Mouse (Mus musculus) macrophage (primary cell): ENCODE data around the gene Rfc5. TPM values are rescaled to one million over a fixed set of nuclear protein-coding genes. Genes with fewer than 3 reads are reported as not detected.
A peak's percentile ranks its signal among the peaks of the same experiment; 100 is the strongest.
"Not testable (repeated sequence)": the region's sequence is repeated elsewhere in the genome, so short reads cannot be mapped to it uniquely, and the experiment has no call there.

Experiments
- H3K27ac ChIP-seq: fragments of 350-480 bp; formaldehyde crosslinking; 2 replicates; pipeline ENCODE4 v1.9.0; 2021
- H3K36me3 ChIP-seq: fragments of 350-480 bp; formaldehyde crosslinking; 2 replicates; pipeline ENCODE4 v1.9.0; 2021; ENCODE audit errors: inconsistent target
- H3K4me3 ChIP-seq: fragments of 350-480 bp; formaldehyde crosslinking; 2 replicates; pipeline ENCODE4 v1.9.0; 2021; ENCODE audit errors: inconsistent target
- H3K79me2 ChIP-seq: fragments of 350-480 bp; formaldehyde crosslinking; 2 replicates; pipeline ENCODE4 v1.9.0; 2021; ENCODE audit errors: inconsistent target
- WGBS: methylation state at CpG from one replicate; pipeline ENCODE4 v1.1.7; 2026; ENCODE audit warnings: inconsistent platforms; ENCODE audit not compliant: missing documents; 5-methylcytosine and 5-hydroxymethylcytosine counted together
- polyA plus RNA-seq: library from polyadenylated mRNA; stranded (reverse); fragments of 250-400 nt; gene quantifications from 3 replicates; pipeline ENCODE4 v1.2.4, GENCODE M21; 2018; ENCODE audit warnings: inconsistent platforms

The Rfc5 gene
- polyA plus RNA-seq, 1 experiment from 2014 or later: 13.0 TPM

DNA sequence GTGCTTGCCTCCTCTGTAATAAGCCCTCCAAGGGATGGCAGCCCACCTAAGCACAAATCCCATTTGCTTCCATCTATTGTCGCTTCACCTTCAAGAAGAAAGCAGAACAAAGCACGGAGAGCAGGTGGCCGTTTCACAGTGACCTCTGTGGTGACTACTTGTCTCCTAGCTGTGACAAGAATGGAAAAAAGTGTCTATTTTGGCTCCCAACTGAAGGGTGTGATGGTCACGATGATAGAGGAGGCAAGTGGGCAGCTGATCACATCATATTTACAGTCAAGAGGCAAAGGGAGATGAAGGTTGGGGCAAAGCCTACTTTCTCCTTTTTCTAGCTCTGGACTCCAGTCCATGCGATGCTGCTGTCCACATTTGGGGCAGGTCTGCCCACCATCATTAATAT, 7.0 kb upstream of the Rfc5 start:
- Histone ChIP-seq H3K36me3 (no peaks in the 10 kb centered on the region), H3K79me2 (no peaks in the 10 kb centered on the region), H3K4me3 (no peak overlapping the region), H3K27ac (no peak overlapping the region)
- 81% methylated on average over 5 of the region's 5 CpGs for WGBS

- 93% methylated on average over 1 of the region's 1 CpGs for WGBS
- Histone ChIP-seq H3K4me3 (no peak overlapping the region), H3K36me3 (no peaks in the 10 kb centered on the region), H3K27ac (no peak overlapping the region), H3K79me2 (no peaks in the 10 kb centered on the region)
Measured at GRCm38 (mm10) chr5:117390895-117391294, 2.0 kb upstream of the Rfc5 start.

DNA sequence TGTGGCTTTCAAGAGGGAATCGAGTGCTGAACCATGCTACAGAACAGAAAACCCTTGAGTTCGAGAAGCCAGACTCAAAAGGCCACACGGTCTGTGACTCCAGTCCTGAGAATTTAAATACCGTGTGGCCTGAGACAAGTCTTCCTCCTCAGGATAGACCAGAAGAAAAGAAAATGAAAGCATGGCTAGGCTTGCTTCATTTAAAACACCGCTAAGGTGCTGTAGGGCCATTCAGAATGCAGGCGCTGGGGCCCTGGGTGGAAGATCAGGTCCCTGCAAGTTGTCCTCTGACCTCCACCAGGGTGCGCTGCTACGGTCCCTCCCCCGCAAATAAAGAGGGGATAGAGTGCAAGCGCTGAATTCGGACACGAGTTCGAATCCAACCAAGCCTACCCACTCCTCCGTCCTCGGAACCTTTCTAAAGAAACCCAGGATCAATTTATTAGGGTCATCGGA, 523 bp downstream of the Rfc5 start:
- WGBS: 4% methylated on average over 16 of the region's 16 CpGs
- Histone ChIP-seq H3K79me2 (no peaks in the 10 kb centered on the region), H3K4me3 (peak overlapping the region; percentile 74), H3K27ac (peak overlapping the region; percentile 42), H3K36me3 (peaks cover 14% of the 10 kb centered on the region; the same call in 1 of the 2 replicates)

DNA sequence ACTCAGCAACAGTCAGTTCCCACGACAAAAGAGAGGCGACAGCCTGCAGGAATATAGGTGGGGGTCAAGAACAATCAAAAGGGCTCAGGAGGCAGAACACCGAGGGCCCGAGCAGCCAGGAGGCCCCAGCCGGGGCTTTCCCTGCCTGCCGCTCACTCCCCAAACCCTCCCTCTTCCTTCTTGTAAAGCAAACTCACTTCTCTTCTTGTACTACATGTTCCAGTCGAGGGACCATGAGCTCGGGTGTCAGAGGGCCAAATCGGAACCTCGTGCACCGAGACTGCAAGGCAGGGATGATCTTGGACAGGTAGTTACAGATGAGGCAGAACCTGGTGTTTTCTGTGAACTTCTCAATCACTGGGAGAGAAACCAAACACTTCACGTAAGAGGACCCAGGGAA, 5.6 kb downstream of the Rfc5 start:
- peaks cover 18% of the 10 kb centered on the region; the same call in 1 of the 2 replicates for H3K79me2 ChIP-seq
- H3K36me3 ChIP-seq: peaks cover 47% of the 10 kb centered on the region
- no peak overlapping the region for H3K27ac ChIP-seq
- H3K4me3 ChIP-seq: no peak overlapping the region
- WGBS: 60% methylated on average over 10 of the region's 12 CpGs

GRCm38 (mm10) chr5:117381785-117382184, 7.1 kb downstream of the Rfc5 start:
- H3K27ac ChIP-seq: no peak overlapping the region
- no peak overlapping the region for H3K4me3 ChIP-seq
- peaks cover 51% of the 10 kb centered on the region for H3K36me3 ChIP-seq
- WGBS: 93% methylated on average over 7 of the region's 7 CpGs
- H3K79me2 ChIP-seq: peaks cover 18% of the 10 kb centered on the region; the same call in 1 of the 2 replicates

DNA sequence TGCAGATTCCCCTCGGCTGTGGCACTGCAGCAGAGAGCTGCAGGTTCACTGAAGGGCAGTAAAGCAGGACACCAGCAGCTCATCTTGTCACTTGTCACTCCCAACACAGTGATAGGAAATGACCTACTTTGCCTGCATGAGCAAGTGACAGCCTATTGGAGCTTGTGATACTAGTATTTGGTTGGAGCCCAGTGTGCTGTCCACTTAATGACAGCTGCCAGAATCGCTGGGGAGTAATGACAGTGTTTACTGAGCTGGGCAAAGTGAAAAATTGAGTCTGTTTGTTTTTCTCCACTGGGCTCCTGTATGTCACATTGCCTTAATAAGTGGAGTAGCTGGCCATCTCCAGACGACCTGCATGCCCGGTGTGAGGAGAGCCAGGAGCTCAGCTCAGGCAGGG, 8.6 kb downstream of the Rfc5 start:
- Histone ChIP-seq H3K27ac (no peak overlapping the region), H3K4me3 (no peak overlapping the region), H3K36me3 (peaks cover 64% of the 10 kb centered on the region), H3K79me2 (peaks cover 32% of the 10 kb centered on the region; the same call in 1 of the 2 replicates)
- WGBS: 95% methylated on average over 4 of the region's 4 CpGs

DNA sequence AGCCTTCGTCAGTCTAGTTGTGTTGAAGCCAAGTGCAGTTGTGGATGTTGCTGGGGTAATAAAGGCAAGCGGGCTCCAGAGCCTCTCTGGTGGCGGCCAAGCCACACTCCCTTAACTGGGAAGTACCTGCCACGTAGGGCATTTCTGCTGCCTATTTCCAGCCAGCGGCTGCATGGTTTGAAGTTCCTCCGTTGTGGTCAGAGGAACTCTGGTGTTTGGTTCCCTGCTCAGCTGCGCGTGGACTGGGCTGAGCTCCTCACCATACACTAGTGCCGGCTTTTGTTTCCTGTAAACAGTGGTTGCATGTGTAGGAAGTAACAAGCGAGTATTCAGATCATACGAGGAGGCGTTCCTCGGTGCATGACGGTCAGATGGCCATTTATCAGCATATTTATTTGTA, 11.1 kb downstream of the Rfc5 start:
- H3K36me3 ChIP-seq: peaks cover 54% of the 10 kb centered on the region

DNA sequence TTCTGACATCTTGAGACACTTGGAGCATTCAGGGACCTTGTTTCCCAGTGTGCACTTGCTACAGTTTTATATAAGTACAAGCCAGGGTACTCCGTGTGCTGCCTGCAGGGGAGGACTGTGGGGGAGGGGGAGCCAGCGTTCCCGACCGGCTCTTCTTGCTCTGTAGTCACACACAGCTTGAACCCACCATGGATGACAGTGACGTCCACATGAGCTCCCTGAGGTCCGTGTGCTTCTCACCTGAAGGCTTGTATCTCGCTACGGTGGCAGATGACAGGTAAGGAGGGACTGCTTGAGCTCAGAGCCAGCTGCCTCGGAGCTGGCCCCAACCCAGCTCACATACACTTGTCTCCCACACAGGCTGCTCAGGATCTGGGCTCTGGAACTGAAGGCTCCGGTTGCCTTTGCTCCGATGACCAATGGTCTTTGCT, 12.5 kb downstream of the Rfc5 start:
- peaks cover 57% of the 10 kb centered on the region for H3K36me3 ChIP-seq
- H3K79me2 ChIP-seq: peaks cover 34% of the 10 kb centered on the region; the same call in 1 of the 2 replicates
- no peak overlapping the region for H3K27ac ChIP-seq
- H3K4me3 ChIP-seq: no peak overlapping the region
- WGBS: 90% methylated on average over 11 of the region's 11 CpGs

More for the DNA sequence above, 11.1 kb downstream of the Rfc5 start:
- 8% methylated on average over 14 of the region's 14 CpGs for WGBS
- H3K79me2 ChIP-seq: peaks cover 32% of the 10 kb centered on the region; the same call in 1 of the 2 replicates
- H3K4me3 ChIP-seq, H3K27ac ChIP-seq: not testable (repeated sequence)

DNA sequence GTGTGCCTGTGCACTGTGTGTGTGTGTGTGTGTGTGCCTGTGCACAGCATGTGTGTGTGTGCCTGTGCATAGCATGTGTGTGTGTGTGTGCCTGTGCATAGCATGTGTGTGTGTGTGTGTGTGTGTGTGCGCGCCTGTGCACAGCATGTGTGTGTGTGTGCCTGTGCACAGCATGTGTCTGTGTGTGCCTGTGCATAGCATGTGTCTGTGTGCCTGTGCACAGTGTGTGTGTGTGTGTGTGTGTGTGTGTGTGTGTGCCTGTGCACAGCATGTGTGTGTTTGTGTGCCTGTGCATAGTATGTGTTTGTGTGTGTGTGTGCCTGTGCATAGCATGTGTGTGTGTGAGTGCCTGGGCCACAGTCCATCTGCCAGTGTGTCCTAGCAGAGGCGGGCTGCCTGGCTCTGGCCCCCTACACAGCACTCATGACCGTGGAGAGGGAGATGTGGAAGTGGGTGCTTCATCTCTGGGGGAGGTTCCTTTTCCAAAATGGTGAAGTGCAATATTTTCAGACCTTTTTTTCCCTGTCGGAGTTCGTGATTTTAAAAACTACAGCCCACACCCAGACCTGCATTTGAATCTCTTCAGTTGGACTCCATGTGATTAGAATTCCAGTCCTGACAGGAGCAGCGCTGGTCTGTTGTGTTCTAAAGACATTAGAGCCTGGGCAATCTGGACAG, 14.3 kb downstream of the Rfc5 start:
- H3K4me3 ChIP-seq: no peak overlapping the region
- H3K27ac ChIP-seq: peak overlapping the region; percentile 39
- H3K79me2 ChIP-seq: peaks cover 45% of the 10 kb centered on the region
- peaks cover 63% of the 10 kb centered on the region for H3K36me3 ChIP-seq
- 68% methylated on average over 5 of the region's 7 CpGs for WGBS

DNA sequence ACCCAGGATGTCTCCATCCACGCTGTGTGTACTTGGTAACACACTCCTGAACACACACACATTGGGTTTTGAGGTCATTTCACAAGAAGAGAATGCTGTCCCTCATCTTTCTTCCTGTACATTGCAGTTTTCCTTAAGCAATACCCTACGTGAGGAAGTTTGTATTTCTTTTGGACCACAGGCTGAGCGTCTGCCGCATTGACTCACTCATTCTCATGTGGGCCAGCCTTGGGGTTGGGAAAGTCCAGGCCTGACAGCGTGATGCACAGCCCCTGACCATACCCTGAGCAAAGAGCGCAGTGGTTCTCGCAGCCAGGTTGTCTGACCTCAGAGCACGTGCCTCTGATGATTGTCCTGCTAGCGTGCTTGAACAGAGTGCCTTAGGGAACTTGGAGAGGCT, 15.4 kb downstream of the Rfc5 start:
- Histone ChIP-seq H3K4me3 (no peak overlapping the region), H3K27ac (peak overlapping the region; percentile 39; the same call in 1 of the 2 replicates), H3K36me3 (peaks cover 63% of the 10 kb centered on the region), H3K79me2 (peaks cover 45% of the 10 kb centered on the region)
- 37% methylated on average over 9 of the region's 9 CpGs for WGBS

DNA sequence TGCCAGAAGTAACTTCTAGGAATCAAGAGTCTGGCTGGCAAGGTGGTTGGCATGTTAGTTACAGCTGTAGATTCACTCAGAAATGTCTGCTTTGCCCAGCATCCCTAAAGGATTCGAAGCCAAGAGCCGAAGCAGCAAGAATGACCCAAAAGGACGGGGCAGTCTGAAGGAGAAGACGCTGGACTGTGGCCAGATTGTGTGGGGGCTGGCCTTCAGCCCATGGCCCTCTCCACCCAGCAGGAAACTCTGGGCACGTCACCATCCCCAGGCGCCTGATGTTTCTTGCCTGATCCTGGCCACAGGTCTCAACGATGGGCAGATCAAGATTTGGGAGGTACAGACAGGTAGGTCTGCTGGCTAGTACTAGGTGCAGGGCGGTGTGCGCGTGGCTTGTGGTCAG, 18.3 kb downstream of the Rfc5 start:
- Histone ChIP-seq H3K36me3 (peaks cover 75% of the 10 kb centered on the region), H3K27ac (no peak overlapping the region), H3K4me3 (no peak overlapping the region), H3K79me2 (peaks cover 64% of the 10 kb centered on the region)
- 84% methylated on average over 10 of the region's 10 CpGs for WGBS

- 96% methylated on average over 8 of the region's 8 CpGs for WGBS
- Histone ChIP-seq H3K27ac (no peak overlapping the region), H3K4me3 (no peak overlapping the region), H3K79me2 (peaks cover 94% of the 10 kb centered on the region), H3K36me3 (peaks cover 86% of the 10 kb centered on the region)
Measured at GRCm38 (mm10) chr5:117367206-117367605, 21.6 kb downstream of the Rfc5 start.

- no peak overlapping the region for H3K4me3 ChIP-seq
- H3K79me2 ChIP-seq: peaks cover 100% of the 10 kb centered on the region
- peaks cover 74% of the 10 kb centered on the region for H3K36me3 ChIP-seq
- H3K27ac ChIP-seq: no peak overlapping the region
- 95% methylated on average over 13 of the region's 13 CpGs for WGBS
Measured at GRCm38 (mm10) chr5:117365904-117366561, 22.8 kb downstream of the Rfc5 start.

GRCm38 (mm10) chr5:117364821-117365220, 24.0 kb downstream of the Rfc5 start:
- Histone ChIP-seq H3K27ac (no peak overlapping the region), H3K36me3 (peaks cover 62% of the 10 kb centered on the region), H3K4me3 (no peak overlapping the region), H3K79me2 (peaks cover 100% of the 10 kb centered on the region)
- 95% methylated on average over 3 of the region's 3 CpGs for WGBS

- peaks cover 100% of the 10 kb centered on the region for H3K79me2 ChIP-seq
- peaks cover 46% of the 10 kb centered on the region for H3K36me3 ChIP-seq
- H3K4me3 ChIP-seq: no peak overlapping the region
- H3K27ac ChIP-seq: no peak overlapping the region
- WGBS: 43% methylated on average over 15 of the region's 15 CpGs
Measured at GRCm38 (mm10) chr5:117363066-117363782, 25.6 kb downstream of the Rfc5 start.
